Mouse (Mus musculus): ENCODE measurements at regions not wholly inside any gene's neighbourhood (a gene's known extent, or its start where the extent isn't known, plus 50 kb on each side); places are given as distances from the start of the nearest gene placed in this dataset.

DNA sequence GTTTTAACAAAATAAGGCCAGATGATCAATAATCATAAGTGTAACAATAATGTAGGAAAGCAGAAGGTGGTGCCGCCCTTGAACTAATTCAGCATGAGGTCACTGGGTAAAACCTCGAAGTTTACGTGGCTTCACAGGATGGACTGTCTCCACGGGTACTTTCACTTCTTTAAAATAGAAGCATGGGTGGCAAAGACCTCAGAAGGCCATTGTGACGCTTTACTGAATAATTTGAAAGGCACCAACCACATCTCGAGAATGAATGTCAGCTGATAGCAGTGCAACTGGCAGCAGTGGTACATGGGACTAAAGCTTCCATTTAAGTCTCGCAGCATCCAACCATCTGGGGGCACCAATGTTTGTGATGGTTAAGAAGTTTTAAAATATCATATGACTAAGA, 530.6 kb downstream of the Lmo4 start:
- no peak for TF ChIP-seq NELFE (IDR thresholded peaks at IDR 0.05; ENCODE audit: low read depth, low read length)
- no peak for TF ChIP-seq POLR2AphosphoS2 (IDR thresholded peaks at IDR 0.05; ENCODE audit: low read length)
- no peak for TF ChIP-seq MAX (IDR thresholded peaks at IDR 0.05; ENCODE audit: low read length)
- TF ChIP-seq CHD1 (IDR thresholded peaks at IDR 0.05; ENCODE audit: low read depth, low read length), result no peak
- no peak for TF ChIP-seq BHLHE40 (IDR thresholded peaks at IDR 0.05; ENCODE audit: borderline replicate concordance, low read depth, low read length)
- TF ChIP-seq MYB (IDR thresholded peaks at IDR 0.05; ENCODE audit: low read depth, low read length), result no peak
- no peak for TF ChIP-seq USF2 (IDR thresholded peaks at IDR 0.05; ENCODE audit: borderline replicate concordance in 1 of 2, insufficient read depth in 1 of 2, low read depth in 1 of 2, low read length in 2 of 2)
- no peak for TF ChIP-seq NRF1 (IDR thresholded peaks at IDR 0.05; ENCODE audit: insufficient read depth, low read depth, low read length, poor library complexity, severe bottlenecking)
- TF ChIP-seq USF1 (IDR thresholded peaks at IDR 0.05; ENCODE audit: low read depth, low read length), result no peak
- no peak for TF ChIP-seq MXI1 (IDR thresholded peaks at IDR 0.05; ENCODE audit: low read depth, low read length)
- no peak for TF ChIP-seq HCFC1 (IDR thresholded peaks at IDR 0.05; ENCODE audit: low read depth, low read length)
- no peak for TF ChIP-seq RCOR1 (IDR thresholded peaks at IDR 0.05; ENCODE audit: low read depth, low read length)
- TF ChIP-seq EP300 (IDR thresholded peaks at IDR 0.05; ENCODE audit: low read depth in 1 of 2, low read length in 2 of 2), result no peak
- TF ChIP-seq CHD2 (IDR thresholded peaks at IDR 0.05; ENCODE audit: low read length), result no peak
- no peak for TF ChIP-seq POLR2AphosphoS5 (IDR thresholded peaks at IDR 0.05; ENCODE audit: borderline replicate concordance, low read depth, low read length)
- Histone ChIP-seq H3K9me3 (replicated peaks; ENCODE audit: insufficient read depth, low read length) (no peaks in the 10 kb centered on the region), H3K27me3 (ENCODE audit: control insufficient read depth in 1 of 2, insufficient read depth in 2 of 2, low read length in 2 of 2) (no peaks in the 10 kb centered on the region), H3K9ac (ENCODE audit: control insufficient read depth, low read depth, low read length, poor library complexity, severe bottlenecking) (no peak overlapping the region), H3K4me3 (ENCODE audit: control insufficient read depth in 1 of 2, insufficient read depth in 1 of 2, low read depth in 2 of 2, low read length in 2 of 2) (no peak overlapping the region), H3K36me3 (ENCODE audit: control insufficient read depth in 1 of 2, insufficient read depth in 2 of 2, low read length in 2 of 2) (no peaks in the 10 kb centered on the region), H3K4me1 (ENCODE audit: control insufficient read depth in 1 of 2, insufficient read depth in 2 of 2, low read length in 2 of 2) (no peaks in the 10 kb centered on the region), H3K27ac (ENCODE audit: control insufficient read depth, low read depth, low read length) (no peak overlapping the region), H3K79me2 (ENCODE audit: control insufficient read depth, insufficient read depth, low read length, poor library complexity) (no peaks in the 10 kb centered on the region)
- DNase-seq (ENCODE audit: low read depth, low spot score), result no peak

DNA sequence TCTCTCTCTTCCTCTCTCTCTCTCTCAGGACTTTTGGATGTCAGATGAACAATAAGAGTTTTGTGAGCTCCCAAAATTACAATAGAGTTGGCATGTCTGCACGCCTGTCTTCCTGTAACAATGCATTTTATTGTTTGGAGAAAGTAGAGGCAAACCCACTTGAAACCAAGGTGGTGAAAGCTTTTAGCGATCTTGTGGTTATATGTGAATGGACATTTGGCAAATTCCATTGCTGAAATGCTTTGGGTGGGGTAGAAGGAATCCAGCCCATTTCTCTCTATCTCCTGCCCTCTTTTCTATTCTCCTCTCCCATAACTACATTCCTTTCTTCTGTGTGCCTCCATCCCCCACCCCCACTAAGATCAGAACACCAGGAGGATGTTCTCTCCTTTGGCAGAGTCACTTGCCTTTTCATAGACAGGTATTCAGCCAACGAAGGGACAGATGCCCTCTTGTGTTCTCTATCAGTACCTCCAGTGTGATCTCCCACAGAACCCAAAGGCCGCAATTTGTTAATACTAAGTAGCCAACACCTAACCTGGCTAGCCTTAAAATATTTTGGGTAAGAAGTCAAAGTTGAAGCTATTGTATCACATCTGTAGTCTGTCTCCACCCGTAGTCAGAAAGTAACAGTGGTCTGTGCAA, 542.9 kb downstream of the Lmo4 start:
- TF ChIP-seq POLR2A (IDR thresholded peaks at IDR 0.05; ENCODE audit: control insufficient read depth in 1 of 2, insufficient read depth in 1 of 2, low read depth in 1 of 2, low read length in 2 of 2, poor library complexity in 1 of 2) (no peak), ZNF384 (IDR thresholded peaks at IDR 0.05; ENCODE audit: low read depth, low read length) (no peak), MYB (IDR thresholded peaks at IDR 0.05; ENCODE audit: low read depth, low read length) (no peak), MAZ (IDR thresholded peaks at IDR 0.05; ENCODE audit: low read depth, low read length) (no peak), NRF1 (IDR thresholded peaks at IDR 0.05; ENCODE audit: insufficient read depth, low read depth, low read length, poor library complexity, severe bottlenecking) (no peak), POLR2AphosphoS2 (IDR thresholded peaks at IDR 0.05; ENCODE audit: low read length) (no peak), EP300 (IDR thresholded peaks at IDR 0.05; ENCODE audit: low read depth in 1 of 2, low read length in 2 of 2) (no peak), MEF2A (IDR thresholded peaks at IDR 0.05; ENCODE audit: extremely low read depth, insufficient replicate concordance, low read depth, low read length, poor library complexity, severe bottlenecking) (no peak), ETS1 (IDR thresholded peaks at IDR 0.05; ENCODE audit: low read depth, low read length) (no peak)
- Histone ChIP-seq H3K4me1 (ENCODE audit: control insufficient read depth in 1 of 2, insufficient read depth in 2 of 2, low read length in 2 of 2) (no peaks in the 10 kb centered on the region), H3K9ac (ENCODE audit: control insufficient read depth, low read depth, low read length, poor library complexity, severe bottlenecking) (no peak overlapping the region), H3K9me3 (replicated peaks; ENCODE audit: insufficient read depth, low read length) (no peaks in the 10 kb centered on the region), H3K36me3 (ENCODE audit: control insufficient read depth in 1 of 2, insufficient read depth in 2 of 2, low read length in 2 of 2) (no peaks in the 10 kb centered on the region), H3K27ac (ENCODE audit: control insufficient read depth, low read depth, low read length) (no peak overlapping the region), H3K27me3 (ENCODE audit: control insufficient read depth in 1 of 2, insufficient read depth in 2 of 2, low read length in 2 of 2) (no peaks in the 10 kb centered on the region), H3K4me3 (ENCODE audit: control insufficient read depth in 1 of 2, insufficient read depth in 1 of 2, low read depth in 2 of 2, low read length in 2 of 2) (no peak overlapping the region), H3K79me2 (ENCODE audit: control insufficient read depth, insufficient read depth, low read length, poor library complexity) (no peaks in the 10 kb centered on the region)
- DNase-seq (ENCODE audit: low read depth, low spot score), result no peak
